Mouse (Mus musculus) heart, embryonic 15.5 days (tissue): ENCODE data around the gene Jsrp1. TPM values are rescaled to one million over a fixed set of nuclear protein-coding genes. Genes with fewer than 3 reads are reported as not detected.

ENCODE experiments used
- ATAC-seq: fragments of 200-750 bp; cut with Nextera tagmentation; replicated peaks from 2 replicates; pipeline ENCODE4 v1.8.0; 2017; ENCODE audit warnings: low read depth, moderate TSS enrichment; ENCODE audit not compliant: insufficient number of reproducible peaks, insufficient read depth, low FRiP score
- H3K27ac ChIP-seq: fragments of 300-500 bp; sonication (generic); 2 replicates; pipeline ENCODE4 v1.5.1; 2015; ENCODE audit warnings: mild to moderate bottlenecking, inconsistent platforms
- H3K27me3 ChIP-seq: fragments of 300-500 bp; sonication (generic); 2 replicates; pipeline ENCODE4 v1.6.1; 2015; ENCODE audit warnings: inconsistent platforms
- H3K36me3 ChIP-seq: fragments of 300-500 bp; sonication (generic); 2 replicates; pipeline ENCODE4 v1.6.1; 2015; ENCODE audit warnings: mild to moderate bottlenecking, inconsistent platforms
- H3K4me1 ChIP-seq: fragments of 300-500 bp; sonication (generic); replicated peaks from 2 replicates; pipeline ENCODE4 v1.6.1; 2015; ENCODE audit warnings: inconsistent platforms
- H3K4me2 ChIP-seq: fragments of 300-500 bp; sonication (generic); 2 replicates; pipeline ENCODE4 v1.6.1; 2015; ENCODE audit warnings: inconsistent platforms, mild to moderate bottlenecking, moderate library complexity
- H3K4me3 ChIP-seq: fragments of 300-500 bp; sonication (generic); 2 replicates; pipeline ENCODE4 v1.5.1; 2015; ENCODE audit warnings: mild to moderate bottlenecking, inconsistent platforms
- H3K9ac ChIP-seq: fragments of 300-500 bp; sonication (generic); 2 replicates; pipeline ENCODE4 v1.6.1; 2015; ENCODE audit warnings: mild to moderate bottlenecking, inconsistent platforms
- H3K9me3 ChIP-seq: fragments of 300-500 bp; sonication (generic); replicated peaks from 2 replicates; pipeline ENCODE4 v1.6.1; 2016; ENCODE audit warnings: inconsistent platforms
- WGBS: fragments of 180-500 bp; shearing (Covaris S2); methylation state at CpG from one replicate; pipeline ENCODE4 v1.1.7; 2015; ENCODE audit warnings: mixed read lengths; 5-methylcytosine and 5-hydroxymethylcytosine counted together
- polyA plus RNA-seq: library from polyadenylated mRNA; unstranded; fragments of >200 nt; fragmentation: Nextera tagmentation; extraction: Ambion mirVana; gene quantifications from 2 replicates; pipeline ENCODE4 v1.2.1, GENCODE M21; 2015

The Jsrp1 gene
- 4.0 and 5.1 TPM in 2 replicates for polyA plus RNA-seq

DNA sequence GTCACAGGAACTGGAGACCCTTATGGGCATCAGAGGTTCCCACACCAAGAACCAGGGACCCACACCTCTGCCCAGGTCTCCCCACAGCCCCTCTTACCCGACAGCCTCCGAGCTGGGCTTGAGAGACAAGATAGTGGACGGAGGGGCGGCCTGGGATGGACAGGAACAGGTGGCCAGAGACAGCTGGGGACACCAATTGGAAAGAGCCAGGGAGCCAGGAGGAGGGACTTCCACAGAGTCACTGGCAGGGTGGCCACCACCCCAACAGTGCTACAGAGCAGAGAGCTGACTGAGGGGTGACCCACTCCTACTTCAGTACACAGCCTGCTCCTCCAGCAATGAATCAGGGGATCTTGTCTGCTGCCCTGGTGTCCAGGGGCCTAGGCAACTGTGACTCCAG is at the start of gene Jsrp1:
Gene Jsrp1, minus strand, starts transcription at position 133 of the 400 bp plus-strand sequence.
- peaks cover 5% of the 10 kb centered on the region; the same call in 1 of the 2 replicates for H3K27me3 ChIP-seq
- H3K9me3 ChIP-seq, result no peaks in the 10 kb centered on the region
- H3K9ac ChIP-seq, result no peak within 1 kb of the TSS
- peaks cover 26% of the 10 kb centered on the region for H3K4me1 ChIP-seq
- H3K36me3 ChIP-seq, result no peaks in the 10 kb centered on the region
- no peak within 1 kb of the TSS for H3K4me3 ChIP-seq
- no peak for ATAC-seq
- H3K4me2 ChIP-seq, result no peak within 1 kb of the TSS
- H3K27ac ChIP-seq, result no peak within 1 kb of the TSS
- WGBS, result 66% methylated on average over 4 of the region's 4 CpGs

DNA sequence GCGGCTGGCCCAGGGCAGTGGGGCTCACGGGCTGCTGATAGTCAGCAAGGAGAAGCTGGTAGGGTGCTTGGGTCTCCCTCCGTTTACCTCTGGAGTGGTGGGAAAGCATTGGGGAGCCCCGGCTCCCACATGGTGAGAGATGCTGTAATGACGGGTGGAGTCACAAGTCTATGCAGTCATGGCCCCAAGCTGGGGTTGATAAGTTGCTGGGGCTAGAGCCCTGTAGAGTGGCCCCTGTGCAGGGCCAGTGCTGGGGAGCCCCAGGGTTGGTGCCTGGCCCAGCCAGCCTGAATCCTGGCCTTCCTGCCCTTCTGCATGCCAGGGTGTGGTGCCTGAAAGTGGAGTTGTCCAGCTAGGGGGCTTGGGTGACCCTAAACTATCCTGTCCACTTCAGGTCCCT is 49.0 kb upstream of the Jsrp1 start:
- Histone ChIP-seq H3K4me3 (no peak overlapping the region), H3K4me2 (no peak overlapping the region), H3K4me1 (no peaks in the 10 kb centered on the region), H3K9ac (no peak overlapping the region), H3K36me3 (peaks cover 8% of the 10 kb centered on the region; the same call in 1 of the 2 replicates), H3K27ac (no peak overlapping the region), H3K27me3 (no peaks in the 10 kb centered on the region), H3K9me3 (no peaks in the 10 kb centered on the region)
- WGBS, result 89% methylated on average over 5 of the region's 5 CpGs
- ATAC-seq, result no peak

DNA sequence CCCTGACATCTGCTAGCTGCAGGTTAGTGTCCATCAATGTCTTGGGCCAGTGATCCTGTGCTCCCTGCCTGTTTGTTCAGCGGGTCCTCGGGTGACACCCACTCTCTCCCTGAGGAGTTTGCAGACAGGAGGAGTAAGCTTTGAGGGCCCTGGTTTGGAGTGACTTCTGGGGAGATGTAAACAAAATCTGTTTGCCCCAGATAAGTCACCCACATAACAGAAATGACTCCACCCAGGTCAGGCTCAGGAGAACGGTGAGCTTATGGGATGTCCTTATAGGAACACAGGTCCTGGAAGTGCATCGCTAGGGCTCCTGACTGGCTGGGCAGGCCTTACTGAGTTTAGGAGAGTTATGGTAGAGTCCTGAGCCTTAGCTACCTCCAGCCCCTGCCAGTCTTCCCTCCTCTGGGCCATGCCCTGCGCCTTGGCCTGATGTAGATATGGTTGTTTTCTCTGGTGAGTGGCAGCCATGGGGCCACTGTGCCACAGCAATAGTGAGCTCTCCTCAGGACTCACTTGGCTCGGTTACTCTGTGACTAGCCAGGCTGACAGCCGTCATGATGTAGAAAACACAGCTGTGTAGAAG is 45.1 kb upstream of the Jsrp1 start:
- WGBS, result 73% methylated on average over 7 of the region's 7 CpGs
- Histone ChIP-seq H3K4me3 (no peak overlapping the region), H3K9ac (no peak overlapping the region), H3K27ac (no peak overlapping the region), H3K36me3 (peaks cover 10% of the 10 kb centered on the region; the same call in 1 of the 2 replicates), H3K27me3 (no peaks in the 10 kb centered on the region), H3K4me1 (peaks cover 23% of the 10 kb centered on the region), H3K9me3 (no peaks in the 10 kb centered on the region), H3K4me2 (no peak overlapping the region)
- ATAC-seq, result no peak

DNA sequence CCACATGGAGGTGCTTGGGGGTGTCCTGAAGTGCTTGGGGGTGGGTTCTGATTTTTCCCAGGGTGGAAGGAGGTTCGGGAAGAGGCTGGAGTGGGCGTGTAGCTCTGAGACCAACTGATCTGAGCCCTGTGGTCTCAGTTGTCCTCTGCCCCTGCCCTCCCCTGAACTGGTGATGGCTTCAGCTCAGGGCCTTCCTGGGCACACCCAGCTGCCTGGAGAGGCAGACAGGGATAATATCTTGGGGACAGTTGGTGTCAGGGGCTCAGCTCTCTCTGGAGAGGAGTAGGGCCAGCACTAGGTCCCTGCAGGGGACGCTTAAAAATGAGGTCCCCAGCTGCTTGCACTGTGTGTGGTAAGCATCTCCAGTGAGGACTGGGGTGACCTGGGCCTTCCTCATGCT is 44.5 kb upstream of the Jsrp1 start:
- peaks cover 26% of the 10 kb centered on the region for H3K4me1 ChIP-seq
- no peaks in the 10 kb centered on the region for H3K27me3 ChIP-seq
- 0 out of 2 replicates have a peak overlapping the region, but pooled peaks have one; percentile 4 for H3K4me2 ChIP-seq
- H3K36me3 ChIP-seq, result peaks cover 9% of the 10 kb centered on the region; the same call in 1 of the 2 replicates
- no peak overlapping the region for H3K9ac ChIP-seq
- 77% methylated on average over 3 of the region's 3 CpGs for WGBS
- no peaks in the 10 kb centered on the region for H3K9me3 ChIP-seq
- H3K4me3 ChIP-seq, result no peak overlapping the region
- ATAC-seq, result no peak
- no peak overlapping the region for H3K27ac ChIP-seq

DNA sequence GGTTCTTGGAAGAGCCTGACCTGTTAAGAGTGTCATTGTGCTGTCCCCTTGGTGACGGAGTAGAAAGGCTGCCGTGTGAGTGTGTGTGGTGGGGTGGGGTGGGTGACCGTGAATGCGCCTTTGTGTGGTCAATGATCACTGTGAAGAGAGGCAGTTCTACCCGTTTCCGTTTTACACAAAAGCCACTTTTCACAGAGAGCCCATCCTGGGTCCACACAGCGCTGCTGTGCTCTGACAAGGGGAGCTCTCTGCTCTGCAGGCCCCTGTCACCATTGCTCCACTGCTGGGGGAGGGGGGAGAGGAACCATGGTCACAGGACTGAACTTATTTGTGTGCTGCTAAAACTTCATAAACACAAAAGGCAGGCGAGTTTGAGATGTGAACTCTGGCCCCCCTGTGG is 44.1 kb upstream of the Jsrp1 start:
- WGBS, result 65% methylated on average over 8 of the region's 8 CpGs
- no peaks in the 10 kb centered on the region for H3K9me3 ChIP-seq
- H3K36me3 ChIP-seq, result peaks cover 8% of the 10 kb centered on the region
- peaks cover 26% of the 10 kb centered on the region for H3K4me1 ChIP-seq
- H3K4me3 ChIP-seq, result no peak overlapping the region
- H3K27me3 ChIP-seq, result no peaks in the 10 kb centered on the region
- H3K9ac ChIP-seq, result no peak overlapping the region
- no peak overlapping the region for H3K27ac ChIP-seq
- H3K4me2 ChIP-seq, result 0 out of 2 replicates have a peak overlapping the region, but pooled peaks have one; percentile 4
- no peak for ATAC-seq

DNA sequence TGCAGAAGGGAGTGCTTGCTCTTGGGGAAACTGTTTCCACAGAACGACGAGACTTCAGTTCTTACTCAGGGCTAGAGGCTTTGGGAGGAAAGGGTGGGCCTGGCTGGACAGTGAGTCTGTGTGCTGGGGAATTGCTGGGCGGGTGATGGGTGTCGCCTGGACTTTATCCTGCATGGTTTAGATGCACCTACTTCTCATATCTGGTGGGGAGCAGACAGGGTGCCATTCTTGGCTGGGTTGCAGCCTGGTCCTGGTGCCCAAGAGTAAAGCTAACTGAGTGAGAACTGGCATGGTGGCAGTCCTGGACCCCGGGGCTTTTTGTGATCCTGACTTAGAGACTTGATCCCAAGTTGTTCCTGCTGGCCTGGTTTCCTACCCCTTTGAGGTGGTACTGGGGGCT is 43.6 kb upstream of the Jsrp1 start:
- H3K27ac ChIP-seq, result no peak overlapping the region
- no peak for ATAC-seq

DNA sequence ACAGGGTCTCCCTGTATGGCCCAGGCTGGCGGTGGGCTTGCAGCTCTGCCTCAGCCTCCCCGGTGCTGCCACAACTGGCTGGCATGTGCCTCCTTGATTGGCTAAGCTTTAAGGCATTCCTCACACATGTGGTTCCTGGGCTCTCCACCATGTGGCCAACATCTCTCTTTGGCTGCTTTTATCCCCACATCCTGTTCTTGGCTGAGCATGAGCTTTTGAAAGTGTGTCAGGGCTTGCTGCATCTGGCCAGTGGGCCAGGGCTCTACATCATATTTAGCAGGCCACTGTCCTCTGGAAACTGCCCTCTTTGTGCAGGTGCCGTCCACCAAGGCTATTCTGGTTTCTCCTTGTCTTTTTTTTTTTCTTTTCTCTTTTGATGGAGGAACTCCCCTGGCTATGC is 43.0 kb upstream of the Jsrp1 start:
- H3K4me2 ChIP-seq, result peak overlapping the region; percentile 99
- H3K27ac ChIP-seq, result no peak overlapping the region
- peak overlapping the region; percentile 76 for H3K4me3 ChIP-seq
- peaks cover 19% of the 10 kb centered on the region for H3K36me3 ChIP-seq
- no peaks in the 10 kb centered on the region for H3K27me3 ChIP-seq
- 53% methylated on average over 3 of the region's 3 CpGs for WGBS
- no peak for ATAC-seq
- no peak overlapping the region for H3K9ac ChIP-seq
- H3K9me3 ChIP-seq, result no peaks in the 10 kb centered on the region
- H3K4me1 ChIP-seq, result peaks cover 26% of the 10 kb centered on the region

More for the DNA sequence above, 43.6 kb upstream of the Jsrp1 start:
- Histone ChIP-seq H3K36me3 (peaks cover 13% of the 10 kb centered on the region), H3K4me1 (peaks cover 26% of the 10 kb centered on the region), H3K4me2 (no peak overlapping the region), H3K4me3 (no peak overlapping the region), H3K9ac (no peak overlapping the region), H3K9me3 (no peaks in the 10 kb centered on the region), H3K27me3 (no peaks in the 10 kb centered on the region)
- 81% methylated on average over 5 of the region's 5 CpGs for WGBS

DNA sequence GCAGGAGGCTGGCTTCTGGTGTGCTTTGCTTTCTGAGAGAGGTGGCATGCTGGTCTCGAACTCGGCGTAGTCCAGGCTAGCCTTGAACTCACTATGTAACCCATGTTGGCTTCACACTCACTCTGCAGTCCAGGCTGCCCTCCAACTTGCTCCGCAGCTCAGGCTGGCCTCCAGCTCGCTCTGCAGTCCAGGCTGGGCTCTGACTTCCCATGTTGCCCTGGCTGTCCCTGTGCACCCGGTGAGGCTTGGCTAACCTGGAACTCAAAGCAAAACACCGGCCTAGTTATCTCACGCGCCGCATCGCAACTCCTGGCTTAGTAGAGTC is 42.4 kb upstream of the Jsrp1 start:
- no peak for ATAC-seq
- peak overlapping the region; percentile 24 for H3K27ac ChIP-seq
- 14% methylated on average over 11 of the region's 11 CpGs for WGBS

DNA sequence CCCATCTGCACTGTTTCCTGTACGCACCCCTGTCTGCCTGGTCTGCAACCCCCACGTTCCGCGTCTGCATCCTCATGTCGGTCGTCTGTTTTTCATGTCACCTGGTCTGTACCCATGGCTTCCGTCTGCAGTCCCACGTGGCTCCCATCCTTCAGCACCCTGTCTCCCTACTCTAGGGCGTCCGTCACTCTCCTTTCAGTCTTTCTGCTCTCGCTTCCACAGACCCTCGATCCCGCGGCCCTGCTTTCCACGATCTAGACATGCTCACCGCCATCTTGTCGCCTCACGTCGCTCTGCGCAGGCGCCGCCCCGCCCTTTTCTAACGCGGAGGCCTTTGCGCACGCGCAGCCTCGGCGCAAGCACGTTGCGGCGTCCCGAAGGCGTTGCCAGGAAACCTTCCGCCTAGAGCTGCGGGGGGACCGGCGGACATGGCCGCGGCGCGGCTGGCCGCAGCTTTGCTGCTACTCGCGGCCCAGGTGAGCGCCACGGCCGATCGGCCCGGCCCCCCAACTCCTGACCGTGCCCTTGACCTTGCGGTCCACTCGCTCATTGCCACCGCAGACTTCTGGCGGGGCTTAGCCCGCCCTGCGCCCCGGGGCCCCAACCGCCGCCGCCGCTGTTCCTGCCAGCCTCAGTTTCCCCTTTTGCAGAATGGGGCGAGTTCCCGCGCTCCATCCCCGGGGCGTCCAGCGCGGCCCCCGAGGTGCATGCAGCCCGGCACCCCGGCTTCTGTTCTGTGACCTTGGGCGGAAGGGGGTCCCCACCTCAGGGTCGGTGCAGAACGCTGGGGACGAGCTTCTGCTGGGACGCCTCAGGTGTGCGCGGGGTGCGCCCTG is 41.8 kb upstream of the Jsrp1 start, which contains the start of the genes Lsm7 and Sppl2b:
Gene Lsm7, minus strand, starts transcription at position 297 of the 836 bp plus-strand sequence.
Gene Sppl2b, plus strand, starts transcription at position 363 of the 836 bp plus-strand sequence.
- Histone ChIP-seq H3K4me1 (peaks cover 26% of the 10 kb centered on the region), H3K9ac (peak within 1 kb of the TSS; percentile 85), H3K27me3 (no peaks in the 10 kb centered on the region), H3K9me3 (no peaks in the 10 kb centered on the region), H3K36me3 (peaks cover 21% of the 10 kb centered on the region), H3K4me2 (peak within 1 kb of the TSS; percentile 99), H3K4me3 (peak within 1 kb of the TSS; percentile 76), H3K27ac (peak within 1 kb of the TSS; percentile 42)
- under 1% methylated on average over 80 of the region's 81 CpGs for WGBS
- ATAC-seq, result peak; percentile 85

More for the DNA sequence above, 42.4 kb upstream of the Jsrp1 start:
- Histone ChIP-seq H3K4me3 (peak overlapping the region; percentile 76), H3K9me3 (no peaks in the 10 kb centered on the region), H3K4me2 (peak overlapping the region; percentile 99), H3K4me1 (peaks cover 26% of the 10 kb centered on the region), H3K36me3 (peaks cover 21% of the 10 kb centered on the region), H3K9ac (peak overlapping the region; percentile 85), H3K27me3 (no peaks in the 10 kb centered on the region)

DNA sequence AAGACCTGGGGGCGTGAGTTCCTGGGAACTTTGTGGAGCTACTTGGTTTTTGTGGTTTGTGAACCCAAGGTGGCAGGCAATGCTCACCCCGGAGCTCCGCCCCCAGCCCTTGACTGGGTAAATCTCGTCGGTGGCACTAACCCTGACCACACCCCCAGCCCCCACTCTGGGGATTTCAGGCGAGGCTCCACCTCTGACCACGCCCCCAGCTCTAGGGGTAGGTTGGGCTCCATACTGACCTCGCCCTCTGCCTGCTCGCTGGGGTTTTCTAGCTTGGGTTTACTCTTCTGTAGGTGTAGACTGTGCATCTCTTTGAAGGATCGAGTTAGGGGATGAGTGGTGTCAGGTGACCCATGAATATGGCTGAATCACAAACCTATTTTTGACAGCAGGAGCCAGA is 35.3 kb upstream of the Jsrp1 start:
- no peak overlapping the region for H3K4me3 ChIP-seq
- peaks cover 20% of the 10 kb centered on the region for H3K36me3 ChIP-seq
- no peak overlapping the region for H3K4me2 ChIP-seq
- no peak overlapping the region for H3K27ac ChIP-seq
- ATAC-seq, result no peak; the same call in 1 of the 2 replicates
- H3K9ac ChIP-seq, result no peak overlapping the region
- WGBS, result 12% methylated on average over 10 of the region's 10 CpGs
- no peaks in the 10 kb centered on the region for H3K9me3 ChIP-seq
- peaks cover 23% of the 10 kb centered on the region for H3K27me3 ChIP-seq
- peaks cover 33% of the 10 kb centered on the region for H3K4me1 ChIP-seq

DNA sequence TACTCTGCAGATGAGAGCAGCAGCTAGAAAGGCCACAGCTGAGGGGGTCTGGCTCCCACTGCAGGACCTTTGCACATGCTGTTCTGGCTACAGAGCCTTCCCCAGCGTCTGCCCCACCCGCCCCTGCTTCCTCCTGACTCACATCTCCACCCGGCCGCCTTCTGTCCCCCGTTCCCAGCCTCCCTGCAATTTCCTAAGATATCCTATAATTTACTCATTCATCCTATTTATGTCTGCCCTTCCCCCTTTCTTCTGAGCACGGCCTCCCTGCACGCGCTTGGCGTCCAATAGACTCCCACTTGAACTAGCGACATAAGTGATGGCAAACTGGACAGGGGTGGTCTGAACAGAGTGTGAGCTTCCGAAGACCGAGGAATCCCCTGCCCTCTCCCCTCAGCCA is 32.4 kb upstream of the Jsrp1 start:
- H3K27ac ChIP-seq, result no peak overlapping the region
- WGBS, result 65% methylated on average over 12 of the region's 12 CpGs
- no peaks in the 10 kb centered on the region for H3K9me3 ChIP-seq
- H3K9ac ChIP-seq, result no peak overlapping the region
- no peak overlapping the region for H3K4me3 ChIP-seq
- no peak for ATAC-seq
- peaks cover 33% of the 10 kb centered on the region for H3K4me1 ChIP-seq
- no peak overlapping the region for H3K4me2 ChIP-seq
- peaks cover 47% of the 10 kb centered on the region for H3K27me3 ChIP-seq
- H3K36me3 ChIP-seq, result no peaks in the 10 kb centered on the region
